8 mouse cellular contexts compared by ENCODE assay signal in the genomic region with DNA sequence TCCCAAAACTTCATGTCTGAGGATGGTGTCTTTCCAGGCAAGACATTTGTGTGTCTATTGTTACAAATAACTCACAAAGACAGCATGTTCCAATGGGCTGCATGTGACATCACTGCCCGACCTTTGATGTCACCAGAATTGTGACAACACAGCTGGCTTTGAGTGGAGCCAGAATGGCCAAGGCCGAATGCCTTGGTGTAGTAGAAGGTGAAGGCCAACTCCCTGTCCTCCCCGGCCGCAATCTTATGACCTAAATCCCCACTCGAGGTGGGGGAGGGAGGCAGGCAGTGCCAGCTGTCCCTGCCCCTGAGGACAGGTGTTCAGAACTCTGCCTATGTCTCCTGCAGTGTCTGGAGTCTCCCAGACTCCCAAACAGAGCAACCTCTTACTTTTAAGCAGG. TPM values are rescaled to one million over a fixed set of nuclear protein-coding genes. Genes with fewer than 3 reads are reported as not detected.
DNase-seq lines count a peak whose midpoint lies in the region; ATAC-seq and TF ChIP-seq lines count a peak whose summit lies in the region.

No protein-coding gene starts in this region.

- peak overlapping the region; percentile 25; the same call in 1 of the 2 replicates for H3K27ac ChIP-seq in kidney, adult 2 months (ENCODE audit: insufficient read depth, low read depth, low read length)
- H3K27ac ChIP-seq in embryonic facial prominence, embryonic 15.5 days (replicated peaks): no peak overlapping the region
- no peak overlapping the region for H3K27ac ChIP-seq in limb, embryonic 12.5 days
- 0 out of 2 replicates have a peak overlapping the region, but pooled peaks have one; percentile 6 for H3K27ac ChIP-seq in midbrain, postnatal 0 days (ENCODE audit: low read depth, low read length)

- DNase-seq in kidney, adult 2 months: no peak
- DNase-seq in kidney, adult 18-20 months: no peak
- DNase-seq in midbrain, postnatal 0 days (ENCODE audit: low spot score): no peak
- no peak for DNase-seq in thymus, postnatal 10 days (ENCODE audit: low spot score in 2 of 2)
- no peak for DNase-seq in gastrocnemius, postnatal 14 days
- DNase-seq in layer of hippocampus, adult 9-10 months (ENCODE audit: low spot score): no peak

- intact Hi-C loops in gastrocnemius, postnatal 14 days (cut with DNase I; ENCODE audit: low total_unique reads): loop anchor here (5.0 kb wide), 1 partner anchor 107 kb away; no protein-coding TSS in a partner anchor

- peaks cover 13% of the 10 kb centered on the region; the same call in 1 of the 2 replicates for H3K4me1 ChIP-seq in kidney, adult 2 months (ENCODE audit: control insufficient read depth, insufficient read depth, low read length)
- peaks cover 61% of the 10 kb centered on the region for H3K4me1 ChIP-seq in embryonic facial prominence, embryonic 15.5 days
- peaks cover 70% of the 10 kb centered on the region for H3K4me1 ChIP-seq in limb, embryonic 12.5 days (replicated peaks)
- peaks cover 31% of the 10 kb centered on the region for H3K4me1 ChIP-seq in midbrain, postnatal 0 days (ENCODE audit: insufficient read depth, low read length)

- no peaks in the 10 kb centered on the region for H3K36me3 ChIP-seq in kidney, adult 2 months (ENCODE audit: control insufficient read depth, insufficient read depth, low read length)
- no peaks in the 10 kb centered on the region for H3K36me3 ChIP-seq in embryonic facial prominence, embryonic 15.5 days
- no peaks in the 10 kb centered on the region for H3K36me3 ChIP-seq in limb, embryonic 12.5 days
- H3K36me3 ChIP-seq in midbrain, postnatal 0 days (ENCODE audit: insufficient read depth, low read length): 0 out of 2 replicates have a peak, but pooled peaks cover under 1% of the 10 kb centered on the region

- no peak overlapping the region for H3K9ac ChIP-seq in embryonic facial prominence, embryonic 15.5 days
- no peak overlapping the region for H3K9ac ChIP-seq in limb, embryonic 12.5 days (replicated peaks)
- peak overlapping the region; percentile 79; the same call in 1 of the 2 replicates for H3K9ac ChIP-seq in midbrain, postnatal 0 days (replicated peaks; ENCODE audit: low read length, poor library complexity, severe bottlenecking)

- H3K4me2 ChIP-seq in embryonic facial prominence, embryonic 15.5 days (replicated peaks): peak overlapping the region; percentile 100
- peak overlapping the region; percentile 96 for H3K4me2 ChIP-seq in limb, embryonic 12.5 days
- H3K4me2 ChIP-seq in midbrain, postnatal 0 days (ENCODE audit: low read depth, low read length, poor library complexity, severe bottlenecking): peak overlapping the region; percentile 87

- peak overlapping the region; percentile 79 for H3K4me3 ChIP-seq in kidney, adult 2 months (ENCODE audit: insufficient read depth, low read depth, low read length)
- H3K4me3 ChIP-seq in embryonic facial prominence, embryonic 15.5 days (replicated peaks): peak overlapping the region; percentile 71
- peak overlapping the region; percentile 66 for H3K4me3 ChIP-seq in limb, embryonic 12.5 days (replicated peaks)
- H3K4me3 ChIP-seq in midbrain, postnatal 0 days (ENCODE audit: low read depth, low read length): peak overlapping the region; percentile 88

- H3K9me3 ChIP-seq in embryonic facial prominence, embryonic 15.5 days (replicated peaks): no peaks in the 10 kb centered on the region
- H3K9me3 ChIP-seq in limb, embryonic 12.5 days: 0 out of 2 replicates have a peak, but pooled peaks cover 5% of the 10 kb centered on the region
- no peaks in the 10 kb centered on the region for H3K9me3 ChIP-seq in midbrain, postnatal 0 days (ENCODE audit: low read length)

- no peaks in the 10 kb centered on the region for H3K27me3 ChIP-seq in kidney, adult 2 months (replicated peaks; ENCODE audit: control insufficient read depth, insufficient read depth, low read length)
- peaks cover 39% of the 10 kb centered on the region for H3K27me3 ChIP-seq in embryonic facial prominence, embryonic 15.5 days
- peaks cover 70% of the 10 kb centered on the region for H3K27me3 ChIP-seq in limb, embryonic 12.5 days
- H3K27me3 ChIP-seq in midbrain, postnatal 0 days (ENCODE audit: insufficient read depth, low read length): no peaks in the 10 kb centered on the region

- WGBS in kidney, adult 2 months: 30% methylated on average over 5 of the region's 5 CpGs
- 20% methylated on average over 5 of the region's 5 CpGs for WGBS in embryonic facial prominence, embryonic 15.5 days
- whole genome bisulfite sequencing in limb, embryonic 12.5 days: 31% methylated on average over 5 of the region's 5 CpGs
- 15% methylated on average over 5 of the region's 5 CpGs for WGBS in midbrain, postnatal 0 days

- TF ChIP-seq CTCF in kidney, adult 2 months (conservative IDR thresholded peaks at IDR 0.05; ENCODE audit: insufficient read depth, insufficient read length, low read depth, low read length): no peak
- TF ChIP-seq CTCF in midbrain, postnatal 0 days (IDR thresholded peaks at IDR 0.05): no peak

- ATAC-seq in embryonic facial prominence, embryonic 15.5 days (ENCODE audit: insufficient number of reproducible peaks, low FRiP score, low TSS enrichment, low read depth): no peak
- no peak for ATAC-seq in limb, embryonic 12.5 days (ENCODE audit: insufficient number of reproducible peaks, insufficient read depth, low FRiP score, low TSS enrichment, low read depth)
- ATAC-seq in midbrain, postnatal 0 days (ENCODE audit: low FRiP score): no peak

- no peak for TF ChIP-seq POLR2A in kidney, adult 2 months (IDR thresholded peaks at IDR 0.05; ENCODE audit: low read depth, low read length)

RNA-seq across cellular contexts. Expression of a gene that starts 1.0 kb away (rescaled TPM):
- 4.9 and 5.5 TPM in 2 replicates for polyA plus RNA-seq in kidney, adult 2 months (2012; rRNA removed)
- 1.5 and 1.9 TPM in 2 replicates for polyA plus RNA-seq in embryonic facial prominence, embryonic 15.5 days (2015; fragmentation: Nextera tagmentation; extraction: Ambion mirVana)
- 1.7 and 2.1 TPM in 2 replicates for polyA plus RNA-seq in limb, embryonic 12.5 days (2016; fragmentation: Nextera tagmentation; extraction: Ambion mirVana)
- total RNA-seq in midbrain, postnatal 0 days (2014; rRNA removed): 5.6 and 10.4 TPM in 2 replicates
- 3.5 and 4.2 TPM in 2 replicates for polyA plus RNA-seq in midbrain, postnatal 0 days (2015; fragmentation: Nextera tagmentation; extraction: Ambion mirVana)
- under 1 TPM; 0.49 to 0.96 TPM for total RNA-seq in gastrocnemius, postnatal 14 days (2021)

Comparison
In these comparisons a context has a peak if more than half of its experiments do, and no peak if none do; other contexts are left out.
1. H3K27ac ChIP-seq: peak in kidney, adult 2 months (single experiment) and midbrain, postnatal 0 days (single experiment); none in embryonic facial prominence, embryonic 15.5 days (single experiment) and limb, embryonic 12.5 days (single experiment).
2. Peak in every context shown above with its lines, with median percentiles within 50 percentile points of each other: H3K4me3 ChIP-seq and H3K4me2 ChIP-seq.